8 mouse cellular contexts compared by ENCODE assay signal in the genomic region with DNA sequence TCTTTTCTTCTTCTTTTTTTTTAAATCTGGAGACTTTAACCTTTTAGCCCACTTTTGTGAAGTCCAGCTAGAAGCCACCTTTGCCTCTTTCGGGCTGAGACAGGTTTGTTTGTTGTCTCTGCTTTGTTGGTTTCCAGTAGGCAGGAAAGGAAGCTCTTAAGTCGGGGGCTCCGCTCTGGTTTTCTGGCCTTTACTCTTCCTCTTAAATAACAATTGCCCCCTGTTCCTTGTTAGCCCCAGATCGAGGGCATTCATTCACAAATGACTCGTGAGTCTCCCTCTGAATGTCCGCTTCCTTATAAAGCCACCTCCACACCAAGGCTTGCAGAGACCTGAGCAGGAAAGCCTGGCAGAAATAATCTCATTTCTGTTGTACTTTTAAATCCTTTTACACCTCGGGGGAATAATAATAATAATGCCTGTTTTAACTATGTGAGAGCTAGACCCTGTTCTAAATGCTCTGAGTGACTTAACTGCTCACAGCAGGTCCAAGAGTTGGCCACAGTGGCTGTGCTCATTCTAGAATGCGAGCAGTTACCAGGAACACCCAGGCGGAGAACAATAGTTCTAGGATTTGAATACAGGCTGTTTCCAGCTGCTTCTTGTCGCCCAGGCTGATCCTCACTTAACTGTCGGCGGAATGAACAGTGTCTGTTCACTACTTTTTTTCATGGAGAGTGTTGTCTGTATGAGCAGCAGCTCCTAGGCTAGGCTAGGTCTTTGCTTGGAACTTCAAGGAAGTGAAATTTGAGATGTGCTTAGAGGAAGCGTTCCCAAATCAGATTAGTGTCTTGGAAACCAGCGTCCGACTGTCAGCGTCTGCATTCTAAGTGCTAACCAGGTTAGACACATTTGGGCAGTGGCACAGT. TPM values are rescaled to one million over a fixed set of nuclear protein-coding genes. Genes with fewer than 3 reads are reported as not detected.
A peak's percentile ranks its signal among the peaks of the same experiment; 100 is the strongest.
DNase-seq lines count a peak whose midpoint lies in the region; TF ChIP-seq lines count a peak whose summit lies in the region.

No protein-coding gene starts in this region.

- WGBS in heart, embryonic 10.5 days = 8% methylated on average over 16 of the region's 16 CpGs

- H3ac ChIP-seq in myocyte (ENCODE audit: control insufficient read depth, insufficient read length) = no peak overlapping the region

- peaks cover 39% of the 10 kb centered on the region for H3K4me1 ChIP-seq in heart, embryonic 10.5 days

- peak; percentile 32 for DNase-seq in urinary bladder, postnatal 36 days (ENCODE audit: low spot score in 2 of 2)
- DNase-seq in urinary bladder, postnatal 10 days (ENCODE audit: low spot score) = no peak
- DNase-seq in heart, embryonic 10.5 days (ENCODE audit: low spot score) = peak; percentile 79
- DNase-seq in kidney, postnatal 10 days = peak; percentile 50
- DNase-seq in adrenal gland, postnatal 25 days = no peak
- DNase-seq in gastrocnemius, postnatal 36 days = no peak
- DNase-seq in left cerebral cortex, postnatal 4 days = no peak

- no peaks in the 10 kb centered on the region for H3K9me3 ChIP-seq in heart, embryonic 10.5 days

- intact Hi-C loops in gastrocnemius, postnatal 36 days (cut with DNase I) = no loop called here
- intact Hi-C loops in left cerebral cortex, postnatal 4 days (cut with DNase I) = no loop called here

- H3K4me3 ChIP-seq in heart, embryonic 10.5 days = peak overlapping the region; percentile 52
- H3K4me3 ChIP-seq in myocyte = no peak overlapping the region

- no peak for TF ChIP-seq POLR2A in myocyte (IDR thresholded peaks at IDR 0.05; ENCODE audit: insufficient read length, low read depth)

- H3K79me2 ChIP-seq in myocyte (ENCODE audit: control insufficient read depth, insufficient read depth) = no peaks in the 10 kb centered on the region

- H3K4me2 ChIP-seq in myocyte (ENCODE audit: low read depth) = peak overlapping the region; percentile 50

- no peaks in the 10 kb centered on the region for H3K27me3 ChIP-seq in heart, embryonic 10.5 days (ENCODE audit: insufficient read depth, poor library complexity, severe bottlenecking)
- H3K27me3 ChIP-seq in myocyte (ENCODE audit: control insufficient read depth, insufficient read depth, insufficient read length) = no peaks in the 10 kb centered on the region

- peak overlapping the region; percentile 100 for H3K27ac ChIP-seq in heart, embryonic 10.5 days

- no peaks in the 10 kb centered on the region for H3K36me3 ChIP-seq in heart, embryonic 10.5 days
- no peaks in the 10 kb centered on the region for H3K36me3 ChIP-seq in myocyte (ENCODE audit: control insufficient read depth, insufficient read depth)

TF ChIP-seq in myocyte, 11 proteins besides CTCF, POLR2A, EP300 and RAD21:
- TF ChIP-seq TCF3 (IDR thresholded peaks at IDR 0.05; ENCODE audit: insufficient read length, low read depth) (no peak), E2F4 (IDR thresholded peaks at IDR 0.05; ENCODE audit: insufficient read depth) (no peak), SRF (IDR thresholded peaks at IDR 0.05; ENCODE audit: control insufficient read depth, insufficient read length, low read depth) (no peak), POLR2AphosphoS2 (IDR thresholded peaks at IDR 0.05; ENCODE audit: insufficient read length, low read depth) (no peak), TCF12 (IDR thresholded peaks at IDR 0.05; ENCODE audit: insufficient read depth, poor library complexity, severe bottlenecking) (no peak), MAX (IDR thresholded peaks at IDR 0.05; ENCODE audit: low read depth) (no peak), REST (IDR thresholded peaks at IDR 0.05; ENCODE audit: insufficient read depth, insufficient read length) (no peak), MYOD1 (IDR thresholded peaks at IDR 0.05; ENCODE audit: control insufficient read depth in 1 of 3, insufficient read length in 2 of 3, low read depth in 2 of 3) (no peak), CEBPB (IDR thresholded peaks at IDR 0.05; ENCODE audit: insufficient read depth, poor library complexity, severe bottlenecking) (no peak), MYOG (IDR thresholded peaks at IDR 0.05; ENCODE audit: control insufficient read depth in 1 of 3, insufficient read depth in 1 of 3, insufficient read length in 2 of 3, low read depth in 2 of 3) (no peak), USF1 (IDR thresholded peaks at IDR 0.05; ENCODE audit: low read depth) (no peak)
TF ChIP-seq in myocyte: peak in this region for 0.

RNA-seq across cellular contexts. Expression of gene Arid1a, which starts 59.3 kb away (rescaled TPM):
- 23.8 and 31.5 TPM in 2 replicates for polyA plus RNA-seq in heart, embryonic 10.5 days (2016; fragmentation: Nextera tagmentation; extraction: Ambion mirVana)
- polyA plus RNA-seq in myocyte (2012; fragmentation: generic; extraction: Trizol) = 23.2 TPM
- total RNA-seq in adrenal gland, postnatal 25 days (2021) = 73.6 and 79.7 TPM in 2 replicates
- total RNA-seq in gastrocnemius, postnatal 36 days (2021) = 10 to 100 TPM; 18.1 to 24.4 TPM
- total RNA-seq in left cerebral cortex, postnatal 4 days (2021) = 100 to 1,000 TPM; 114 to 121 TPM

Comparison
In these comparisons a context has a peak if more than half of its experiments do, and no peak if none do; other contexts are left out.
1. DNase-seq: peak in urinary bladder, postnatal 36 days (2 of 2), heart, embryonic 10.5 days (single experiment) and kidney, postnatal 10 days (single experiment); none in urinary bladder, postnatal 10 days (single experiment), adrenal gland, postnatal 25 days (single experiment), gastrocnemius, postnatal 36 days (0 of 2) and left cerebral cortex, postnatal 4 days (single experiment).